Mouse (Mus musculus) cerebellum, postnatal 10 days (tissue): ENCODE results near the gene Gm3317.
"Not testable (repeated sequence)": the region's sequence is repeated elsewhere in the genome, so short reads cannot be mapped to it uniquely, and the experiment has no call there.

Experiments
- DNase-seq, 2 experiments: peaks; one replicate each; pipeline ENCODE4 v3.0.0; 2021; ENCODE audit warnings: mixed read lengths in 2 of 2

Gene Gm3317

GRCm38 (mm10) chr14:5164235-5164634 is at the start of gene Gm3317:
Gene Gm3317, plus strand, starts transcription at chr14:5164535.
- not testable (repeated sequence) for DNase-seq

GRCm38 (mm10) chr14:5131219-5131618 is 33.1 kb upstream of the Gm3317 start, which contains the start of gene Gm8279:
Gene Gm8279, plus strand, starts transcription at chr14:5131519.
- DNase-seq, result not testable (repeated sequence)

GRCm38 (mm10) chr14:5185493-5185892 is 21.2 kb downstream of the Gm3317 start, which contains the start of gene Gm8271:
Gene Gm8271, plus strand, starts transcription at chr14:5185793.
- DNase-seq, result not testable (repeated sequence)
